Mouse (Mus musculus): ENCODE data around the gene BC035947. TPM values are rescaled to one million over a fixed set of nuclear protein-coding genes. Genes with fewer than 3 reads are reported as not detected.

The BC035947 gene
- polyA plus RNA-seq, 1 experiment from 2014 or later, result 1.2 TPM

Other genes with a start within 250 kb of the BC035947 start
- 2.9 and 4.2 TPM in 2 replicates for gene Sgpp2, start 201.8 kb downstream of the BC035947 start, polyA plus RNA-seq (2016; fragmentation: Nextera tagmentation; extraction: Ambion mirVana)
- 137 and 141 TPM in 2 replicates for gene Farsb, start 23.3 kb downstream of the BC035947 start, polyA plus RNA-seq (2016; fragmentation: Nextera tagmentation; extraction: Ambion mirVana)
- gene Mogat1, start 1.2 kb downstream of the BC035947 start, polyA plus RNA-seq (2016; fragmentation: Nextera tagmentation; extraction: Ambion mirVana), result 0.57 and 0.65 TPM in 2 replicates
- gene Acsl3, start 145.7 kb upstream of the BC035947 start, polyA plus RNA-seq (2016; fragmentation: Nextera tagmentation; extraction: Ambion mirVana), result 75.4 and 92.0 TPM in 2 replicates
- 5.3 and 5.7 TPM in 2 replicates for gene Utp14b, start 145.9 kb upstream of the BC035947 start, polyA plus RNA-seq (2016; fragmentation: Nextera tagmentation; extraction: Ambion mirVana)

Data from embryonic facial prominence, embryonic 12.5 days (tissue).